Mouse (Mus musculus): Measurements from ENCODE around the gene Btla.
A peak's percentile ranks its signal among the peaks of the same experiment; 100 is the strongest.

DNA sequence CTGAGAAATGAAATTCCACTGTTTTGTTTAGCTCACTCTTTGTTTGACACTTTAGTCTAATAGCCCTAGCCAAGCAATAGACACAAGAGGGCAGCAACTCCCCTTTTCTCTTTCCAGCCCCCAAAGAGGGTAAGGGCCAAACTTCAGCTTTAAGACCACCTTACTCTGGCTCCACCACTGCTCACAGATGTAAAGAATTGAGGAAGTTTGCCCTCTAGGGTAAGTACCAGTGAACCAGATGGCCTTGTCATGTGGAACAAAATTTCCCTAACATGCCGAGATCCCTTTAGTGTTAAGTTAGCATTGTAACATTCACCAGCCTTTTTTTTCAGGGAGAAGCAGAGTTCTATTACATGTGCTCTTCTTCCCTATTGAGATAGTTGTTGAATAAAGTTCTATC is 59.0 kb downstream of the Btla start:
- TF ChIP-seq CTCF (IDR thresholded peaks at IDR 0.05; ENCODE audit: low read depth) (peak; percentile 44), EP300 (IDR thresholded peaks at IDR 0.05; ENCODE audit: low read depth) (no peak)

Data from liver, postnatal 0 days (tissue).